Mouse (Mus musculus): ENCODE data around the gene Galk1. TPM values are rescaled to one million over a fixed set of nuclear protein-coding genes. Genes with fewer than 3 reads are reported as not detected.

The Galk1 gene
- total and polyA plus RNA-seq, 2 experiments from 2014 or later, result 44.0 to 47.7 TPM

- Histone ChIP-seq H3K27ac (ENCODE audit: low read depth, low read length) (no peak overlapping the region), H3K27me3 (ENCODE audit: insufficient read depth, low read length) (no peaks in the 10 kb centered on the region), H3K9ac (replicated peaks; ENCODE audit: low read length, poor library complexity, severe bottlenecking) (no peak overlapping the region), H3K4me1 (ENCODE audit: insufficient read depth, low read length) (no peaks in the 10 kb centered on the region), H3K4me2 (ENCODE audit: low read depth, low read length, poor library complexity, severe bottlenecking) (no peak overlapping the region), H3K9me3 (ENCODE audit: low read length) (no peaks in the 10 kb centered on the region), H3K36me3 (ENCODE audit: insufficient read depth, low read length) (no peaks in the 10 kb centered on the region), H3K4me3 (ENCODE audit: low read depth, low read length) (no peak overlapping the region)
- TF ChIP-seq CTCF (IDR thresholded peaks at IDR 0.05), result no peak
- ATAC-seq (ENCODE audit: low FRiP score), result no peak
- WGBS, result 84% methylated on average over 15 of the region's 15 CpGs
- DNase-seq (ENCODE audit: low spot score), result no peak
These were observed 30.0 kb downstream of the Galk1 start for GRCm38 (mm10) chr11:115982472-115982871.

GRCm38 (mm10) chr11:115975544-115975943 lies 37.0 kb downstream of the Galk1 start:
- H3K27me3 ChIP-seq (ENCODE audit: insufficient read depth, low read length), result peaks cover 24% of the 10 kb centered on the region
- H3K36me3 ChIP-seq (ENCODE audit: insufficient read depth, low read length), result no peaks in the 10 kb centered on the region
- peak overlapping the region; percentile 62; the same call in 1 of the 2 replicates for H3K4me2 ChIP-seq (ENCODE audit: low read depth, low read length, poor library complexity, severe bottlenecking)
- DNase-seq (ENCODE audit: low spot score) (no peak), ATAC-seq (ENCODE audit: low FRiP score) (no peak)
- H3K4me3 ChIP-seq (ENCODE audit: low read depth, low read length), result no peak overlapping the region
- H3K27ac ChIP-seq (ENCODE audit: low read depth, low read length), result no peak overlapping the region
- no peak for TF ChIP-seq CTCF (IDR thresholded peaks at IDR 0.05)
- no peaks in the 10 kb centered on the region for H3K9me3 ChIP-seq (ENCODE audit: low read length)
- 31% methylated on average over 12 of the region's 12 CpGs for WGBS
- no peaks in the 10 kb centered on the region; the same call in 1 of the 2 replicates for H3K4me1 ChIP-seq (ENCODE audit: insufficient read depth, low read length)
- no peak overlapping the region for H3K9ac ChIP-seq (replicated peaks; ENCODE audit: low read length, poor library complexity, severe bottlenecking)

- H3K36me3 ChIP-seq (ENCODE audit: insufficient read depth, low read length), result no peaks in the 10 kb centered on the region
- 2% methylated on average over 18 of the region's 18 CpGs for WGBS
- no peak for ATAC-seq (ENCODE audit: low FRiP score)
- H3K4me2 ChIP-seq (ENCODE audit: low read depth, low read length, poor library complexity, severe bottlenecking), result peak overlapping the region; percentile 62
- no peak overlapping the region for H3K27ac ChIP-seq (ENCODE audit: low read depth, low read length)
- no peaks in the 10 kb centered on the region for H3K9me3 ChIP-seq (ENCODE audit: low read length)
- H3K4me3 ChIP-seq (ENCODE audit: low read depth, low read length), result peak overlapping the region; percentile 38
- H3K4me1 ChIP-seq (ENCODE audit: insufficient read depth, low read length), result no peaks in the 10 kb centered on the region; the same call in 1 of the 2 replicates
- TF ChIP-seq CTCF (IDR thresholded peaks at IDR 0.05), result no peak
- H3K9ac ChIP-seq (replicated peaks; ENCODE audit: low read length, poor library complexity, severe bottlenecking), result peak overlapping the region; percentile 29; the same call in 1 of the 2 replicates
- peaks cover 24% of the 10 kb centered on the region for H3K27me3 ChIP-seq (ENCODE audit: insufficient read depth, low read length)
- no peak for DNase-seq (ENCODE audit: low spot score)
These were observed 37.5 kb downstream of the Galk1 start for GRCm38 (mm10) chr11:115975083-115975420.

- TF ChIP-seq CTCF (IDR thresholded peaks at IDR 0.05), result peak; percentile 11; the same call in 1 of the 2 replicates
- no peak for ATAC-seq (ENCODE audit: low FRiP score)
- Histone ChIP-seq H3K27me3 (ENCODE audit: insufficient read depth, low read length) (peaks cover 24% of the 10 kb centered on the region), H3K9ac (replicated peaks; ENCODE audit: low read length, poor library complexity, severe bottlenecking) (peak within 1 kb of the TSS; percentile 29; the same call in 1 of the 2 replicates), H3K4me3 (ENCODE audit: low read depth, low read length) (peak within 1 kb of the TSS; percentile 38), H3K4me1 (ENCODE audit: insufficient read depth, low read length) (no peaks in the 10 kb centered on the region; the same call in 1 of the 2 replicates), H3K9me3 (ENCODE audit: low read length) (no peaks in the 10 kb centered on the region), H3K36me3 (ENCODE audit: insufficient read depth, low read length) (no peaks in the 10 kb centered on the region), H3K4me2 (ENCODE audit: low read depth, low read length, poor library complexity, severe bottlenecking) (peak within 1 kb of the TSS; percentile 62), H3K27ac (ENCODE audit: low read depth, low read length) (no peak within 1 kb of the TSS)
- no peak for DNase-seq (ENCODE audit: low spot score)
- WGBS, result 17% methylated on average over 36 of the region's 58 CpGs
These were observed 38.0 kb downstream of the Galk1 start, which contains the start of gene Itgb4 for GRCm38 (mm10) chr11:115974309-115975082. Gene Itgb4, plus strand, starts transcription at chr11:115974709.

- Histone ChIP-seq H3K4me2 (ENCODE audit: low read depth, low read length, poor library complexity, severe bottlenecking) (no peak overlapping the region), H3K27me3 (ENCODE audit: insufficient read depth, low read length) (peaks cover 24% of the 10 kb centered on the region), H3K36me3 (ENCODE audit: insufficient read depth, low read length) (peaks cover 3% of the 10 kb centered on the region; the same call in 1 of the 2 replicates), H3K9ac (replicated peaks; ENCODE audit: low read length, poor library complexity, severe bottlenecking) (no peak overlapping the region), H3K9me3 (ENCODE audit: low read length) (no peaks in the 10 kb centered on the region), H3K4me3 (ENCODE audit: low read depth, low read length) (no peak overlapping the region), H3K4me1 (ENCODE audit: insufficient read depth, low read length) (no peaks in the 10 kb centered on the region; the same call in 1 of the 2 replicates), H3K27ac (ENCODE audit: low read depth, low read length) (no peak overlapping the region)
- WGBS, result 58% methylated on average over 6 of the region's 6 CpGs
- ATAC-seq (ENCODE audit: low FRiP score) (no peak), DNase-seq (ENCODE audit: low spot score) (no peak)
- no peak for TF ChIP-seq CTCF (IDR thresholded peaks at IDR 0.05)
These were observed 41.5 kb downstream of the Galk1 start for GRCm38 (mm10) chr11:115971016-115971415.

GRCm38 (mm10) chr11:115970006-115970673 lies 42.4 kb downstream of the Galk1 start:
- ATAC-seq (ENCODE audit: low FRiP score), result no peak
- Histone ChIP-seq H3K4me3 (ENCODE audit: low read depth, low read length) (no peak overlapping the region), H3K9me3 (ENCODE audit: low read length) (no peaks in the 10 kb centered on the region), H3K36me3 (ENCODE audit: insufficient read depth, low read length) (peaks cover 11% of the 10 kb centered on the region), H3K4me1 (ENCODE audit: insufficient read depth, low read length) (no peaks in the 10 kb centered on the region; the same call in 1 of the 2 replicates), H3K9ac (replicated peaks; ENCODE audit: low read length, poor library complexity, severe bottlenecking) (no peak overlapping the region), H3K27ac (ENCODE audit: low read depth, low read length) (no peak overlapping the region), H3K4me2 (ENCODE audit: low read depth, low read length, poor library complexity, severe bottlenecking) (no peak overlapping the region), H3K27me3 (ENCODE audit: insufficient read depth, low read length) (peaks cover 17% of the 10 kb centered on the region)
- no peak for DNase-seq (ENCODE audit: low spot score)
- WGBS, result 58% methylated on average over 15 of the region's 15 CpGs
- no peak for TF ChIP-seq CTCF (IDR thresholded peaks at IDR 0.05)
